Mouse (Mus musculus) c-Kit-positive CD71-negative TER-119-negative erythroid progenitor cells, embryonic 14.5 days (primary cell): ENCODE results near the gene Stab1.

Experiments used
- DNase-seq: peaks from one replicate; pipeline ENCODE4 v3.0.0-alpha.2; 2013; ENCODE audit warnings: low read depth

Stab1 gene

DNA sequence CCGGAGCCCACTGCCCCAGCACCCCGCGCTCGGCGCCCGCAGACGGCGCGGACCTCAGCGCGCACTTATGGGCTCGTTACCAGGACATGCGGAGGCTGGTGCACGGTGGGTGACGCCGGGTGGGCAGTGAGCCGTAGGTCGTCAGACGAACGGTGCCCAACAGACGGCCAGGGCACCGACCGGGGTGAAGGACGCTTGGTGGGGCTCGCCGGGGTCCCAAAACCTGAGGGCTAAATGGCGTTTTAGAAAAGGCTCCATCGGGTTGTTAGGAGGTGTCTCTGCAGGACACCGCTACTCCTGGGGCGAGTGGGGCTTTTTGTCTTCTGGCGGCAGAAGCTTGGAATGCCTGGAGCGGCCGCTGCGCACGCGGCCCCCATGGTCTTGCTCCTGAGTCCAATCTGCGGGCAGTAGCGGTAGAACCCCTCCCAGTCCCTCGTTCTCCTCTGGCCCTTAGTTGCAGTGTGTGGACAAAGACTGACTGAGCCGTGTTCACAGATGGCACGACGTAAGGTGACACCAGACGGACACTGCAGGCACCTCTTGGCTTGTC lies 37.1 kb downstream of the Stab1 start:
- DNase-seq: no peak

DNA sequence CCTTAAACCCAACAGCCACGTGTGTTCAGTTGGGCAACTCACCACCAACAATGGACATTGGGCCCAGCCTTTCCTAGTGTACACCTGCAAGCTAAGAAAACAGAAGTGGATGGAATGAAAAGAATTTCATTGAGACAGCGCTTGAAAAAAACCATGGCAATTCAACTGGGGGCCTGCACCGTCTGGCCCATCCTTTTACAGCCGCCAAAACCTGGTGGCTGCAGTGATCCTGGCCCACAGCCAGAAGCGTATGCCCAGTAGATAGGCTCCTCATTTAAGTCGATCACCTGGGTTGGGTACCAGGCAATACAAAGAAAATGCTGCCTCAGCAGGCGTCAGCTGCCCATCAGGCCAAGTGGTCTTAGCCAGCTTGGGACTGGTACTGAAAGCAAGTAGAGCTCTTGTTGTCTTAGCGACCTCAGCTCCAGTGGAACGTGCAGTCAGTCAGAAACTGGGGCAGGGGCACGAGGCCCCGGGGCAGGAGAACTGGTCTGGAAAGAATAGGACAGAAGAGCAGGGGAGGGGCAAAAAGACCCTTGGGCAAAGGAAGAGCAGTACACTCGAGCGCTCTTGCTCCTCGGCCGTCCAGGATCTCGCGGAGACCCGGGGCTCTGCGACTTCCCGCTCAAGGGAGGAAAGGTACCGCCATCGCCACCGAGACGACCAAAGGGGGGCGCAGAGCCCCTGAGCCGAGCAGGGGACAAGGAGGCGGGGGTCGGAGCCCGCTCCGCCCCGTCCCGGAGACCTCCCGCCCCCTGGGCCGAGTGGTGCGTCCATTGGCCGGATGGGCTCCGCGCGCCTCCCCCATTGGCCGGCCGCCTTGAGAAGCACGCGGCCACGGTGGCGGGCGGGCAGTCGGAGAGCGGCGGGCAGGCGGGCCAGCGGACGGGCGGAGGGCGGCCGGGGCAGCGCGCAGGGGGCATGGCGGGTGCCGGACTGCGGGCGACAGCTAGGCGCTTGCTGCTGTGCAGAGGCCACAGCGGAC lies 37.9 kb downstream of the Stab1 start, which contains the start of gene Nt5dc2:
Nt5dc2 (plus strand) TSS at position 818 of the 985 bp plus-strand sequence.
- DNase-seq: peak; percentile 79

DNA sequence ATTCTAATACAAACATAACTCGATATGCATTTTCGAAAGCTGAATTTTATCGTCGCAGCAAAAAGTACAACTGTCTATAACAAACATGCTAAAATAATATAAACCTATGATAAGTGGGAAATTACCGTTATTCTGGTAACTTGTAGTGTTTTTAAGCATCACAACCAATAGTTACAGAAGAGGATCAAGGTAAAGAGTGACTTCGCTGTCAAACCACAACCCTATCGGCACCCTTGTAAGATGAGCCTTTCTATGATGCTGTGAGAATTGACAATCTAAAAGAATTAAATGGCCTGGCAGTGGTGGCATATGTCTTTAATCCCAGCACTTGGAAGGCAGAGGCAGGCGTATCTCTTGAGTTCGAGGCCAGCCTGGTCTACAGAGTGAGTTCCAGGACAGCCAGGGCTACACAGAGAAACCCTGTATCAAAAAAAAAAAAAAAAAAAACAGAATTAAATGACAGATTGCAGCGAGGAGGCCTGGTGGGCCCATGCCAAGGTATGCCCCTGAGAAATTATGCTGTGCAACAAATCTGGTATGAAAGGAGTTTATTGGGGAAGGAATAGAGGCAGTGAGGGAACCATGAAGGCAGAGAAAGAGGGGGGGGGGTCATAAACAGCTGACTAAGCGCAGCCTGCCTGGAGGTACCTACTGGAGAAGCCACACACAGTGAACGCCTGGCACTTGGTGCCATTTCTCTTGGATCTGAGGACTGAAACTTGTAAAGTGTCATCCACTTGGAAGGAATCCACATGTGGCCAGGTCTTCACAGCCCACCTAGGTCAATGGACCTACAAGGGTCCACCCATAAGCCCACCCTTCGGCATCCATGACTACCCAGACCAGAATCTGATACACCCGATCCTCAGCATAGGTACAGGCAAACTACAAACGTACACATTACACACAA lies 38.9 kb downstream of the Stab1 start:
- no peak for DNase-seq

DNA sequence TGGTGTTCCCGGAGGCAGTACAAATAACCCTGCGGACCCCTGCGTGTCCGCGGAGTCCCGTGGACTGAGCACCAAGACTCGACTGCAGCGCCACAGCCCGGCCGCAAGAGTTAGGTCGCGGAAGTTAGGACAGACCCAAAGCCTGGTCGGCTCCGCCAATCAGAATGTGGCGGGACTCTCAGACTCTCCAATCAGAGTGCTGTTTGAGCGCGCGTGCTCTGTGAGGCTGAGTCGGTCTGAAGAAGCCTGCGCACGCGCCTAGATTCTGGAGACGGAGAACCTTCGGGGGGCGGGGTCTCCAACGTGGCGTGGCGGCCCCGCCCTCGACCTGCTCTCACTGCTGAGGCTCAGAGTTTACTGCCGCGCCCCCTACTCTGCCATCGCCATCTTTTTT lies 39.6 kb downstream of the Stab1 start, which contains the start of gene Smim4:
Smim4 (minus strand) TSS at position 131 of the 394 bp plus-strand sequence.
- DNase-seq: peak; percentile 99

DNA sequence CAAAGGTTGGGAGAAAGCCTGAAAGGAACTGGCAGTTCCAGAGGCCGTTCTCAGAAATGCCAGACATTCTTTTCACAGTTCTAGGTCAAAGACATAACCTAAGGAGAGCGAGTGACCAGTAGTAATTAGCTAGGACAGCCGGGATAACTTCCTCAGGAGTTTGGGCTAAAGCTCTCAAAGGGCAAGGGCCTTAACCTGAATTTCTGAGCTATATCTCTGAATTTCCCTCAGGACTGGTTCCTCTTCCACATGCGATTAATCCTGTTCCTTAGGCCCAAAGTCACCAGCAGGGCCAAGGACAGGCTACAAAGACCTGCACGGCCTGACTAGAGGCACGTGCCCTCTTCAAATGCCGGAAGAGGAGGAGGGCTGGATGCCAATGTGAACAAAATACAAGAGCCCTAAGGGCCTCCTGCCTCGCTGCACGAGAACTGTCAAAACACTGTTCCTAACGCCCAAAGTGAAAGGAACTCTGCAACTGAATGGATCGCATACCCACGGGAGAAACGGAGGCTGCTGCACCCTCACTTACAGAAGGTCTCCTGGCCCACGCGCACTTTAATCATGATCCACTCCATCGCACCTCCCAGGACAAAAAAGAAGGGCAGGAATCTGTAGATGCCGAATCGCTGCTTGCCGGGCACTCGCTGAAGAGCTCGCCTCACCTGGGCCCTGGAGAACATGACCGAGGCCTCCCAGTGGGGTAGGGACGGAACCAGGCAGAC lies 40.2 kb downstream of the Stab1 start:
- peak; percentile 43 for DNase-seq

DNA sequence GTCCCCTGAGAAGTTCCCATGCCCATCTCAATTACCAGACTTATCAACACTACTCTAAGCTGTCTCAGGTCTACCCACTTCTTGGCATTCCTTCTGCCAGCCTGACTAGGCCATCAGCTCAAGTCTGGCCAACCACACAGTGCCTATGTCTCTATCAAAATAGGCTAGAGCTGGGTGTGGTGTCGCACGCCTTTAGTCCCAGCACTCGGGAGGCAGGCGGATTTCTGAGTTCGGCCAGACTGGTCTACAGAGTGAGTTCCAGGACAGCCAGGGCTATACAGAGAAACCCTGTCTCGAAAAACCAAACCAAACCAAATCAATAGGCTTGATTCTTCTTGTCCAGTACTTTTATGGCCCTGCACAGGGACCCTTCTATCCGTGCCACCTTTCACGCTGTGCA lies 41.6 kb downstream of the Stab1 start:
- no peak for DNase-seq

DNA sequence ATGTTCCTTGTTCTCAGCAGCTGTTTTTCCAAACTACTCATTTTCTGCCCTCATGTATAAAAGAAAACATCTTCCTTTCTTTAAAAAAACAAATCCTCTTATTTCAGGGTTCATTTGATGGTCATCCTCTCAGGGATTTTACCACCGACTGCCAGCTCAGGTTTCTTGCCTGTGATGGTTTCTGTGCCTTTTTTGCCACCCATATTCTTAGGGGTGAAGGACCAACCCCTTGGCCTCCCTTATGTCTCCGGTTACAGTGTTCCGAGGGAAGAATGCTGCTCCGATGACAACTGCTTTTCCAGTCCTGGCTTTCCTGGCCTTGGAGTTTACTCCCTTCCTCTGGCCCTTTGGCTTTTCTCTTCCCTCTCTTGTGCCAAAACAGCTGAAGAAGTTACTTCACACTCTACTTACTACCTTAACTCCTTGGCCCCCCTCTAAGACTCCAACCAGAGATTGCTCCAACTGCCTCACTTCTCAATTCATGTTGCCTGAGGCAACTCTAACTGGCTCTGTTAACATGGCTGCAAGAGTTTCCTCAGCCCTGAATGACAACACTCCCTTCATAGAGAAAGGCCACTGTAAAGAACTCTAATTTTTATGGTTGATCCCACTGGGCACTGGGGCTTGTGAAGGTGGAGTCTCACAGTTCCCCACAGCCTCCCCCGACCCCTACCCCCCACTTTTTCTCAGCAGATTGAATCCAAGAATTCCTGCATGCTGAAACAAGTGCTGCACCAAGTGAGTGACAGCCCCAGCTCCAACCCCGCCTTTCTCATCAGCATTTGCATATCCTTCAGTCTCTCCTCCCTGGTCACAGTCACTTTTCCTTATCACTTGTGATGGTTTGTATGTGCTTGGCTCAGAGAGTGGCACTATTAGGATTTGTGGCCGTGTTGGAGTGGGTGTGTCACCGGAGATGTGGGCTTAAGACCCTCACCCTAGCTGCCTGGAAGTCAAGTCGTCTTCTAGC lies 43.0 kb downstream of the Stab1 start:
- DNase-seq: no peak

DNA sequence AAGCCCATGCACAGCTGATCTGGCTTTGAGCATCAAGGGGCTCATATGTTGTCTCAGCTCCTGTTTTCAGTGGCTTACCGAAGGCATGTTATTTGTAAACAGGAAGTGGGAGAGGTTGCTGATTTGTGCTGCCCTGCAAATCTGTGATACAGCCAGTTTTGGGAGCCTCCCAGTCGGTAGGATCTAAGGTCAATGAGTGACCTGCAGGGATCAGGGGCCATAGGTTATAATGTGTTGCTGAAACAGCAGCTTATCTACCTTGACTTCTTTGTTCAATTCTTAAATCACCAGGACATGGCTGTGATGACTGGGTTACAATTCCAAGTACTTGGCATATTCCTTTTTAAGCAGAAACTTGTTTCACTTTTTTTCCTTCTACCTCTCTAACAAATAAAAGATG lies 52.9 kb downstream of the Stab1 start:
- no peak for DNase-seq

DNA sequence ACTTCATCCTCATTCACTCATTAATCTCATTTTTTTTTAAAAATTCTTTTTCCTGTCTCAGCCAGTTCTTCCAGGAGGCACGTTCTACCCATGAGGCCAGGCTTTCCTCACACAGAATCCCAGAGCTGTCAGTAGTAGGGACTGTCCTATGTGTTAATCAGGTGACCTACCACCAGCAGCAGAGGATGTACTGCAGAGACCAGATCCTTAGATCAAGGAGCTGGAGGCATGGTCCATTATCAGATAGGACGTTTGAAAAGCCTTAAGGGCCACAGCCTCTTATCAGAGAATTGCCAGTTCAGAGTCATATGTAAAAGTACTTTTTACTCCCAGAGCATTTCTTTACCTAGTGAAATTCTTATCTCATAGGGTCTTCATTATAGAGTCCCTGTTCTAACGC lies 54.4 kb downstream of the Stab1 start:
- no peak for DNase-seq

DNA sequence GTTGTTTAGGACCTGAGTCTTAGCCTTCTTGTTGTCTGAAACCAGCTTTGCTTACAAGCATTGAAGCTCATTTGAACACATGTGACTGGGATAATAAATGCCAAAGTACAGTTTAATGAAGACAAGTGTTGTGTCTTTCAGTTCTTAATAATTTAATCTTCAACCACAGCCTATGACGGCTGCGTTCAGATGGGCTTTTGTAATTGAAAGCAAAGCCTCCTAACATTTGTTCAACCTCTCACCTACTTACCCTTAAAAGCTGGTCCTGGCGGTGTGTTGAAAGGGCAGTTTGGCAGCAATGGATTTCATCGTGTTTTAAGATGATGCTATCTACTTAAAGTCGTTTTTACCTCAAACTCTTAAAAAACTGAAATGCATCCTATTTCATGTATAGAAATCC lies 56.3 kb downstream of the Stab1 start:
- DNase-seq: no peak

DNA sequence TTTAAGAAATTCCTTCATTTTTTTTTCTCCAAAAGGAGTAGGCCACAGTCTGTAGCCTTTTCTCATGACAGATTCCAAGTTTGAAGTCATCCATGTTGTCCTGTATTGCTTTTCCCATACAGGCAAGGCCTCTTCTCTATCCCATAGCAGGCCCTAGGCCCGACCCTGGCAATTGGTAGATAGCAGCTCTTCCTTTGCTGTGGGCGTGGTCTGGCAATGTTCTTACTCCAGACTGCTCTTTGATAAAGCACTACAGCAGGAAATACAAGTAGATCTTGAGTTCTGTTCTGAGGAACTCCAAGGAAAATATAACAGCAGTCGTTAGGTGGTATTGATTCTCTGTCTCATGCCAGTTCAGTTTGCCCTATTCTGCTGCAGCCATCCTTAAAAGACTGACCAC lies 57.8 kb downstream of the Stab1 start:
- no peak for DNase-seq

DNA sequence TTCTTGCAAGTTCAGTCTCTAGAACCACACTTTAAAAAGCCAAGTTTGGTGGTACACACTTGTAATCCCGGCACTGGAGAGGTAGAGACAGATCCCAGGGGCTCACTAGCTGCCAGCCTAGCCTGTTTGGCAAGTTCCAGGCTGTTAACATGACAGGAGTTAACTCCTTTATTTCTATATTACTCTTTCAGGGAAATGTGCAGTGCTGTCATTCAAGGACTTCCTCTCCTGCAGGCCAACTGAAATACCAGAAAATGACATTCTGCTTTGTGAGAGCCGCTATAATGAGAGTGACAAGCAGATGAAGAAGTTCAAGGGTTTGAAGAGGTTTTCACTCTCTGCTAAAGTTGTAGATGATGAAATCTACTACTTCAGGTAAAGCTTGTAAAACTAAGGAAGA lies 63.3 kb downstream of the Stab1 start:
- no peak for DNase-seq

DNA sequence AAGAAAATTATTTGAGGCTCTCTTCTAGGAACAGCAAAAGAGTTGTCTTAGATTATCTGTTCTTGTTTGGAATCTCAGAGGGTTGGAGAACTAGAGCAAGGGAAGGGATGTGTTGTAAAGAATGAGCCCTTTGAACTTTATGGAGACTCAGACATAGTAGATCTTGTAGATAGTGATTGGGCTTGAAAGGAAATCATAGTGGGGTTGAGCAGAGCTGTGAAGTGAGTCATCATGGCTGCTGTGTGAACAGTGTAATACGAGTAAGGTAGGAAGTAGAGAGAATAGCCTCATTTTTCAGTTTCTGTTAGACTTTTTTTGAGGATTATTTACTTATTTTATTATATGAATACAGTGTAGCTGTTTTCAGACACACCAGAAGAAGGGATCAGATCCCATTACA lies 78.5 kb downstream of the Stab1 start:
- DNase-seq: no peak
